Mouse (Mus musculus): Measurements from ENCODE around the gene Prss54.
A peak's percentile ranks its signal among the peaks of the same experiment; 100 is the strongest.

Prss54 gene

GRCm38 (mm10) chr8:95551577-95551976 lies 24.6 kb downstream of the Prss54 start:
- no peak for DNase-seq (ENCODE audit: low read depth, low spot score)

GRCm38 (mm10) chr8:95549871-95550829 lies 26.0 kb downstream of the Prss54 start:
- DNase-seq (ENCODE audit: low read depth, low spot score): peak; percentile 39

DNA sequence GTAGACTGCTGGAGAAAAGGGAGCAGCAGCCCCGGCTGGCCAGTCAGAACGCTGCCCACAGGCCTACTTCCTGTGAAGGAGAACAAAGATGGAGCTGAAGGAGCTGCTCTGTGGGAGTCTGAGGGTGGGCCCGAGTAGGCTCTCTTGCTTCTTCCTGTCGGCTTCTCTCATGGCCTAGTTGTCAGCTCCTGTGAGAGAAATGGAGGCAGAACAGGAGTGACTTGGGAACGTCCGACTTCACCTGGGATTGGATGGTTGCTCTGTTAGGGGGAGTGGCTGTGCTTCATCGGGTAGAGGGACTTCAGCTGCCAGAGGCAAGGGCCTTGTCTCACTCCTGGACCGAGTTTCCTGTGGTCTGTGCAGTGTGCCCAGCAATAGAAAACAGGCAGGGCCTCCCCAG lies 28.2 kb downstream of the Prss54 start:
- DNase-seq (ENCODE audit: low read depth, low spot score): peak; percentile 73

DNA sequence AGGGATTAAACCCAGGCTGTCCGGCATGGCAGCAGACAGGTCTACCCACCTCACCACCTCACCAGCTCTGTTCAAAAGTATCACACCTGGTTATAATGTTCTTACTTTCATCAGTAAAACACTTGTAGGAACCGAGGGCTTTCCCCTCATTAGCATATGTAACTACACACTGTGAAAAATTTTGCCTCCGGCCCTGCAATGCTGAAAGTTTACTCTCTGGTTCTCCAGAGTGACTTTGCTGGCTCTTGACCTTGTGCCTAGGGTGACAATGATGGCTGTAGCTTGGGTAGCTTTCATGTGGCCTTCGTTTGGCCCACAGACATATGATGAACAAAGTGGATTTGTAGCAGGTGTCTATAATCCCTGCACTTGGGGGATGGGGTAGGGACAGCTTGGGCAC lies 29.2 kb downstream of the Prss54 start:
- DNase-seq (ENCODE audit: low read depth, low spot score): no peak

- peak; percentile 86 for DNase-seq (ENCODE audit: low read depth, low spot score)
Measured at GRCm38 (mm10) chr8:95545815-95546214, 30.3 kb downstream of the Prss54 start.

- no peak for DNase-seq (ENCODE audit: low read depth, low spot score)
Measured at GRCm38 (mm10) chr8:95543065-95543464, 33.1 kb downstream of the Prss54 start.

DNA sequence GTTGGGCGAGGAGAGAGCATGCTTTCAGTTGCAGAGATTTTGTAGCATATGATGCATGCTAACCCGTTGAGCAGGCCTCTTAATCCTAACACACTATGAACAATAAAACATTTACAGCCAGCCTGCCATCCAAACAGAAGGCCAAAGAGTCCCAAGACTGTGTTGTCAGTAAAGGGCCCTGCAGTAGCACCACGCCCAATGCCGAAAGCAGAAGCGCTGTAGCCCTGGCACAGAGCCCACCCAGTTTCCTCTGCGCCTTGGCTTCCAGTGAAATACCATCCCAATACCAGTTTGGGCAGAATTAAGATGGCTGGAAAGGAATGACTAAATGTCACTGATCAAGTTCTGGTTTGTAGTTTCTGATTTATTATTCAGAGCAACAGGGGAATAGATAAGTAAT lies 33.9 kb downstream of the Prss54 start:
- DNase-seq (ENCODE audit: low read depth, low spot score): no peak

DNA sequence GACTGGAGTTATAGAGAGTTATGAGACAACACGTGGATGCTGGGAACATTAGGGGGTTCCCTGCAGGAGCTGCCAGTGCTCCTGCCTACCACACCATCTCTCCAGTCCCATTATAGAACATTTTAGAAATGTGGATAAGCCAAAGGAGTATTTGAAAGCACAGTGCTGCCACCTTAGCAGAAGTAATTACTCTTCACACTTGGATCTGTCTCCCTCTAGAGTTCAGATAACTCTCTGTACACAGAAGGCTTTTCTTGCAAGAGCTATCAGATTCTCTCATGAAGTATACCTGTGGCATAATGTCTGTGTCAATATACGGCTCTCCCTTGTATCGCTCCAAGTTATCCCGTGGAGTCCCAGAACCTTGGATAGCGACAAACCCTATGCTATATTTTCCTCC lies 36.7 kb downstream of the Prss54 start:
- DNase-seq (ENCODE audit: low read depth, low spot score): no peak

- DNase-seq (ENCODE audit: low read depth, low spot score): peak; percentile 91
Measured at GRCm38 (mm10) chr8:95533584-95534387, 42.4 kb downstream of the Prss54 start, which contains the start of gene Ccdc113. TSS of gene Ccdc113 (plus strand) at chr8:95534085.

GRCm38 (mm10) chr8:95532206-95532605 lies 43.9 kb downstream of the Prss54 start:
- peak; percentile 57 for DNase-seq (ENCODE audit: low read depth, low spot score)

DNA sequence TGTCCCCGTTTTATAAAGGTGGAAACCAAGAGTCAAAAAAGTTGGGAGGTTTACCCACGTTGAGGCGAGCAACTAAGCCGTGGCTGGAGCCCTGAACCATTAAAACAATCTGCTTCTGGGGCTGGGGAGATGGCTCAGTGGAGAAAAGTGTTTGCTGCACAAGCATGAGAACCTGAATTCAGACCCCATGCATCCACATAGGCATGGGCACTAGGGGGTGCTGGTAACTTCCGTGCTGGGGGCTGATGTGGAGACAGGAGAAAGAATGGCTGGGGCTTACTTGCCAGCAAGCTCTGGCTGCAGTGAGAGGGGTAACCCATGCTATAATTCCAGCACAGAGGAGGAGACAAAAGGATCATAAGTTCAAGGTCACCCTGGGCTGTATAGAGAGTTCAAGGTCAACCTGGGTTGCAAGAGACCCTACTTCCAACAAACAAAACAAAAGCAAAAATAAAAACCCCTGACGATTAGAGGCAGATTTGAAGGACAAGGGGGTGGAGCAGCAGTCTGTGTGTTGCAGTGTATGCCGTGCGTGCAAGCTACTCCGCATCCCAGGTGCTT lies 47.3 kb downstream of the Prss54 start:
- peak; percentile 47 for DNase-seq (ENCODE audit: low read depth, low spot score)

GRCm38 (mm10) chr8:95528194-95528593 lies 47.9 kb downstream of the Prss54 start:
- DNase-seq (ENCODE audit: low read depth, low spot score): no peak

DNA sequence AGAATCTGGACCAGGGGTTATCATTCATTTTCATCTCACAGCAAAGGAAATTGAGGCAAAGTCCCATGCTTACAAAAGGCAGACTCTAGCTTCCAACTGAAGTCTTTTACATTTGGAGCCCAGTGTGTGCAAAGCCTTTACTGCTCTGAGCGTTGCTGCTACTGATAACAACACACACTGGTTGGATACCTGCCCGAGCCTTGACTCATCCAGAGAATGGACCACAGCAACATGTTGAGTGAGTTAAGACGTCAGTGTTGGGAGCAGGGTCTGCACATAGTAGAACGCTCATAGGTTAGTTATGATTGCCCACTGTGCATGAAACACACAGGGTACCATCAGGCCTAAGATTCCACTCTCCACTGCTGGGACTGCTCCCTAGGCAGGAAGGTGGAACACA lies 52.1 kb downstream of the Prss54 start:
- DNase-seq (ENCODE audit: low read depth, low spot score): no peak

DNA sequence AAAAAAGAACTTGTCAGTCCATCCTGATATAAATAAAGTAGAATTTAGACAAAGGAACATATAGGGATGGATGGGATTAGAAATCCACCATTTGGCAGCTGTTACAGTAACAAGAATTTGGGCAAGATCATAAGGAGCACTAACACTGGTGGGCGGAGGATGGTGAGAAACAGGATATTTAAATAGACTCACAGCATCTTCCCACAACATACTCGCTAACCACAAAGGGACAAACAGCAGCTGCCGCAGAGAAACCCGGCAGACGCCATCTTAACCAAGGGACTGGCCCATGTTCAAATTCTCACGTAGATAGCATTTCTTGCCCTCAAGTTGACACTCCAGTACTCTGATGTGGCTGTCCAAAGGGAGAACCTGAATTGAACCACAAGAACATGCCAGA lies 59.2 kb downstream of the Prss54 start:
- no peak for DNase-seq (ENCODE audit: low read depth, low spot score)

DNA sequence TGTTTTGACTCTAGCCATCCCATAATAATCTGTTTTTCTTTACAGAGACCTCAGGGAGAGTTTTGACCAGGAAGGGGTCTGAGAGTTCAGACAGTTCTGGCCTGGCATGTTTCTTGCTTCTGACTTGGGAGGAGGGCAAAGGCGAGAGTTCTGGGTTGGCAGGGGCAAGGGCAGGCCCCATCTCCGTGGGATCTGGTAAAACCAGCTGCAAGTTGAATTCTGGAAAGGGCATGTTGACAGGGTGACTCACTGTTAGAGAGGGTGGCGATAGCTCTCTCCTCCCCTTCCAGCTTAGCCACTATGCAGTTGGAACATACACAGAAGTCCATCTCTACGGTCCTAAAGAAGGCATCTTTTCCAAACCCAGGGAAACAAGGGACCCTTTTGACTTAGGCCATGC lies 62.9 kb downstream of the Prss54 start:
- DNase-seq (ENCODE audit: low read depth, low spot score): no peak

DNA sequence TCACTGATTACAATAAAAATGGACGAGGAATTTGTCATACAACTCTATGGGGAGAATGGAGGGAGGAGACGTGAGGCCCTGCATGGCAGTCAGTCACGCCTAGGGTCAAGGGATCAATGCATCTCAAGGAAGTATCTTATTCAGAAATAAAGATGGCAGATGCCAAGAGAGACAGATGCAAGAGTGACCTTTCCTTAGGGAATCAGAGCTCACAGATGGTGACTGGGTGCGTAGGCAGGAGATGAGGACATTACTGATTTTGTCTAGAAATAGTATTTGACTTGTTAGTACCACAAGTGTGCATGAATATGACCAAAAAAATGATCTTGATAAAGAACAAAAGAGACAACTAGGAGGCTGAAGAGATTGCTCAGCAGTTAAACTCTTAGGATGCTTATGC lies 63.9 kb downstream of the Prss54 start:
- DNase-seq (ENCODE audit: low read depth, low spot score): no peak
